8 mouse cellular contexts compared by ENCODE assay signal in the genomic region with DNA sequence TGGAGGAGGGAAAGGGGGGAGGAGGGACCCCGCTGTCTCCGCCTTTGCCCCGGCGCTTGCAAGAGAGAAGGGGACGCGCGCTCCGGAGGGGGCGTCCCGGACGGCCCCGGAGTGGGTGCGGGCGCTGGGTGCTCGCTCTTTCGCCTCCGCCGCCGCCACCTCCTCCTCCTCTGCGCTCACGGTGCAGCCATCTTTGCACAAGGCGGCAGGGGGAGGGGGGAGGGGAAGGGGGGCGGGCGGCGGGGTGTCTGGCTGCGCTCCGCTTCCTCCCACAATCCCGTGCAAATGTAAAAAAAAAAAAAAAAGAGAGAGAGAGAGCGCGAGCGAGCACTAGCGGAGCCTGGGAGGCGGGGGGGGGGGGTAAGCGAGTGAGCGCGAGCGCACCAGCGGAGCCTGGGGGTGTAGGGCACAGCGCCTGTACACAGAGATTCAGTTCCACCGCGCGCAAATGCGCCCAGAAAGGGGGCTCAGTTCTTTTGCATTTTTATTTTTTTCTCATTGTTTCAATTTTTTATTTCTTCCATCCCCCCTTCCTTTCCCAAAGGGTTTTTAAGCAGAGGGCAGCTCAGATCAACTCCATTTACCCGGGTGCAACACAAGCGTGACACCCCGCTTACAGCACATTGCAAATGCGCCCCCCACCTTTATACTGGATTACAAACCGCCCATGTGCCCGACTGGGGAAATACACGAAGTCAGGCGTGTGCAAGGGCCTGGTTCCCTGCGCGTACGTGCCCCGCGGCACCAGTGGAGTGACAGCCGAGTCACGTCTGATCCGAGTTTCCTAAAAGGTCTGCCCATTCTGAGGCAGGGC. TPM values are rescaled to one million over a fixed set of nuclear protein-coding genes. Genes with fewer than 3 reads are reported as not detected.
A peak's percentile ranks its signal among the peaks of the same experiment; 100 is the strongest.
DNase-seq lines count a peak whose midpoint lies in the region; ATAC-seq lines count a peak whose summit lies in the region.

No protein-coding gene starts in this region.

- H3K9me3 ChIP-seq in embryonic facial prominence, embryonic 13.5 days = no peaks in the 10 kb centered on the region
- H3K9me3 ChIP-seq in heart, embryonic 12.5 days (replicated peaks) = no peaks in the 10 kb centered on the region
- H3K9me3 ChIP-seq in kidney, embryonic 16.5 days (ENCODE audit: low read length) = no peaks in the 10 kb centered on the region
- H3K9me3 ChIP-seq in liver, embryonic 13.5 days (replicated peaks) = no peaks in the 10 kb centered on the region

- WGBS in embryonic facial prominence, embryonic 13.5 days = under 1% methylated on average over 31 of the region's 59 CpGs
- WGBS in heart, embryonic 12.5 days = under 1% methylated on average over 42 of the region's 59 CpGs
- WGBS in kidney, embryonic 16.5 days = under 1% methylated on average over 46 of the region's 59 CpGs
- WGBS in liver, embryonic 13.5 days (ENCODE audit: insufficient replicate concordance) = under 1% methylated on average over 25 of the region's 59 CpGs

- peaks cover 27% of the 10 kb centered on the region for H3K4me1 ChIP-seq in embryonic facial prominence, embryonic 13.5 days
- H3K4me1 ChIP-seq in heart, embryonic 12.5 days (replicated peaks) = peaks cover 21% of the 10 kb centered on the region
- peaks cover 17% of the 10 kb centered on the region for H3K4me1 ChIP-seq in kidney, embryonic 16.5 days (ENCODE audit: insufficient read depth, low read length)
- H3K4me1 ChIP-seq in liver, embryonic 13.5 days (replicated peaks) = peaks cover 39% of the 10 kb centered on the region

- H3K27me3 ChIP-seq in embryonic facial prominence, embryonic 13.5 days = no peaks in the 10 kb centered on the region
- no peaks in the 10 kb centered on the region for H3K27me3 ChIP-seq in heart, embryonic 12.5 days (replicated peaks)
- no peaks in the 10 kb centered on the region for H3K27me3 ChIP-seq in kidney, embryonic 16.5 days (ENCODE audit: insufficient read depth, low read length)
- H3K27me3 ChIP-seq in liver, embryonic 13.5 days = no peaks in the 10 kb centered on the region
- no peaks in the 10 kb centered on the region for H3K27me3 ChIP-seq in splenic B cell, adult 2 months (ENCODE audit: control insufficient read depth, insufficient read depth, low read length, poor library complexity, severe bottlenecking)

- ATAC-seq in embryonic facial prominence, embryonic 13.5 days (ENCODE audit: insufficient number of reproducible peaks, insufficient read depth, low FRiP score, low TSS enrichment, low read depth) = peak; percentile 44
- peak; percentile 58 for ATAC-seq in heart, embryonic 12.5 days (ENCODE audit: insufficient number of reproducible peaks, low FRiP score)
- ATAC-seq in kidney, embryonic 16.5 days (ENCODE audit: low FRiP score, low TSS enrichment) = peak; percentile 44
- ATAC-seq in liver, embryonic 13.5 days (ENCODE audit: low read depth) = peak; percentile 41

- H3K9ac ChIP-seq in embryonic facial prominence, embryonic 13.5 days = peak overlapping the region; percentile 96
- peak overlapping the region; percentile 96 for H3K9ac ChIP-seq in heart, embryonic 12.5 days
- H3K9ac ChIP-seq in kidney, embryonic 16.5 days (replicated peaks; ENCODE audit: low read length) = peak overlapping the region; percentile 95
- H3K9ac ChIP-seq in liver, embryonic 13.5 days = peak overlapping the region; percentile 87

- peak overlapping the region; percentile 95 for H3K4me2 ChIP-seq in embryonic facial prominence, embryonic 13.5 days
- H3K4me2 ChIP-seq in heart, embryonic 12.5 days = peak overlapping the region; percentile 92
- H3K4me2 ChIP-seq in kidney, embryonic 16.5 days (replicated peaks; ENCODE audit: low read depth, low read length) = peak overlapping the region; percentile 98
- H3K4me2 ChIP-seq in liver, embryonic 13.5 days = peak overlapping the region; percentile 99

- peak overlapping the region; percentile 99 for H3K27ac ChIP-seq in embryonic facial prominence, embryonic 13.5 days
- H3K27ac ChIP-seq in heart, embryonic 12.5 days (ENCODE audit: poor library complexity, severe bottlenecking) = peak overlapping the region; percentile 98
- H3K27ac ChIP-seq in kidney, embryonic 16.5 days (ENCODE audit: low read length) = peak overlapping the region; percentile 100
- H3K27ac ChIP-seq in liver, embryonic 13.5 days = peak overlapping the region; percentile 95

- H3K36me3 ChIP-seq in embryonic facial prominence, embryonic 13.5 days = peaks cover 28% of the 10 kb centered on the region
- peaks cover 25% of the 10 kb centered on the region for H3K36me3 ChIP-seq in heart, embryonic 12.5 days
- H3K36me3 ChIP-seq in kidney, embryonic 16.5 days (ENCODE audit: insufficient read depth, low read length) = peaks cover 23% of the 10 kb centered on the region
- peaks cover 20% of the 10 kb centered on the region for H3K36me3 ChIP-seq in liver, embryonic 13.5 days
- H3K36me3 ChIP-seq in splenic B cell, adult 2 months (ENCODE audit: control insufficient read depth, insufficient read depth, low read length, poor library complexity, severe bottlenecking) = peaks cover 6% of the 10 kb centered on the region

- H3K4me3 ChIP-seq in embryonic facial prominence, embryonic 13.5 days = peak overlapping the region; percentile 87
- peak overlapping the region; percentile 91 for H3K4me3 ChIP-seq in heart, embryonic 12.5 days
- H3K4me3 ChIP-seq in kidney, embryonic 16.5 days (ENCODE audit: low read length) = peak overlapping the region; percentile 86
- peak overlapping the region; percentile 77 for H3K4me3 ChIP-seq in liver, embryonic 13.5 days (replicated peaks)

- DNase-seq in A20 (ENCODE audit: low read depth, low spot score) = peak; percentile 93
- peak; percentile 85 for DNase-seq in adrenal gland, postnatal 14 days
- peak; percentile 62 for DNase-seq in liver, embryonic 13.5 days
- peak; percentile 54 to 71 for DNase-seq in natural killer cell, adult 2 months (ENCODE audit: low spot score in 2 of 2)
- peak; percentile 84 for DNase-seq in splenic B cell, adult 2 months (ENCODE audit: low read depth, low spot score)

RNA-seq across cellular contexts. Expression of a gene that starts 0.6 kb away (rescaled TPM):
- 42.6 and 44.6 TPM in 2 replicates for total RNA-seq in adrenal gland, postnatal 14 days (2021)
- 15.2 and 15.7 TPM in 2 replicates for polyA plus RNA-seq in embryonic facial prominence, embryonic 13.5 days (2015; fragmentation: Nextera tagmentation; extraction: Ambion mirVana)
- 7.1 and 7.2 TPM in 2 replicates for polyA plus RNA-seq in heart, embryonic 12.5 days (2016; fragmentation: Nextera tagmentation; extraction: Ambion mirVana)
- 12.9 and 13.8 TPM in 2 replicates for polyA plus RNA-seq in kidney, embryonic 16.5 days (2015; fragmentation: Nextera tagmentation; extraction: Ambion mirVana)
- 1.7 and 2.2 TPM in 2 replicates for polyA plus RNA-seq in liver, embryonic 13.5 days (2015; fragmentation: Nextera tagmentation; extraction: Ambion mirVana)

RNA-seq across cellular contexts. Expression of a gene that starts 8.9 kb away (rescaled TPM):
- total RNA-seq in adrenal gland, postnatal 14 days (2021) = 41.6 and 47.5 TPM in 2 replicates
- polyA plus RNA-seq in embryonic facial prominence, embryonic 13.5 days (2015; fragmentation: Nextera tagmentation; extraction: Ambion mirVana) = 64.7 and 66.6 TPM in 2 replicates
- polyA plus RNA-seq in heart, embryonic 12.5 days (2016; fragmentation: Nextera tagmentation; extraction: Ambion mirVana) = 43.3 and 45.7 TPM in 2 replicates
- polyA plus RNA-seq in kidney, embryonic 16.5 days (2015; fragmentation: Nextera tagmentation; extraction: Ambion mirVana) = 85.2 and 86.3 TPM in 2 replicates
- 31.5 and 32.0 TPM in 2 replicates for polyA plus RNA-seq in liver, embryonic 13.5 days (2015; fragmentation: Nextera tagmentation; extraction: Ambion mirVana)

RNA-seq across cellular contexts. Expression of a gene that starts 9.2 kb away (rescaled TPM):
- total RNA-seq in adrenal gland, postnatal 14 days (2021) = 16.0 and 16.3 TPM in 2 replicates
- 23.0 and 26.0 TPM in 2 replicates for polyA plus RNA-seq in embryonic facial prominence, embryonic 13.5 days (2015; fragmentation: Nextera tagmentation; extraction: Ambion mirVana)
- 13.6 and 14.0 TPM in 2 replicates for polyA plus RNA-seq in heart, embryonic 12.5 days (2016; fragmentation: Nextera tagmentation; extraction: Ambion mirVana)
- 42.4 and 44.9 TPM in 2 replicates for polyA plus RNA-seq in kidney, embryonic 16.5 days (2015; fragmentation: Nextera tagmentation; extraction: Ambion mirVana)
- polyA plus RNA-seq in liver, embryonic 13.5 days (2015; fragmentation: Nextera tagmentation; extraction: Ambion mirVana) = 7.1 and 7.8 TPM in 2 replicates

RNA-seq across cellular contexts. Expression of a gene that starts 35.6 kb away (rescaled TPM):
- 60.3 and 63.4 TPM in 2 replicates for total RNA-seq in adrenal gland, postnatal 14 days (2021)
- 19.7 and 23.3 TPM in 2 replicates for polyA plus RNA-seq in embryonic facial prominence, embryonic 13.5 days (2015; fragmentation: Nextera tagmentation; extraction: Ambion mirVana)
- 79.3 and 79.4 TPM in 2 replicates for polyA plus RNA-seq in heart, embryonic 12.5 days (2016; fragmentation: Nextera tagmentation; extraction: Ambion mirVana)
- polyA plus RNA-seq in kidney, embryonic 16.5 days (2015; fragmentation: Nextera tagmentation; extraction: Ambion mirVana) = 42.9 and 44.1 TPM in 2 replicates
- 14.4 and 15.0 TPM in 2 replicates for polyA plus RNA-seq in liver, embryonic 13.5 days (2015; fragmentation: Nextera tagmentation; extraction: Ambion mirVana)

RNA-seq across cellular contexts. Expression of a gene that starts 37.2 kb away (rescaled TPM):
- 76.3 and 77.2 TPM in 2 replicates for total RNA-seq in adrenal gland, postnatal 14 days (2021)
- 38.6 and 40.2 TPM in 2 replicates for polyA plus RNA-seq in embryonic facial prominence, embryonic 13.5 days (2015; fragmentation: Nextera tagmentation; extraction: Ambion mirVana)
- polyA plus RNA-seq in heart, embryonic 12.5 days (2016; fragmentation: Nextera tagmentation; extraction: Ambion mirVana) = 37.0 and 41.2 TPM in 2 replicates
- polyA plus RNA-seq in kidney, embryonic 16.5 days (2015; fragmentation: Nextera tagmentation; extraction: Ambion mirVana) = 30.6 and 36.4 TPM in 2 replicates
- polyA plus RNA-seq in liver, embryonic 13.5 days (2015; fragmentation: Nextera tagmentation; extraction: Ambion mirVana) = 10.4 and 11.8 TPM in 2 replicates

Comparison
In these comparisons a context has a peak if more than half of its experiments do, and no peak if none do; other contexts are left out.
1. Peak in every context shown above with its lines: DNase-seq, ATAC-seq, H3K4me3 ChIP-seq and H3K27ac ChIP-seq.